Comparison of ENCODE assay signal across 1 mouse cellular context in the genomic region with DNA sequence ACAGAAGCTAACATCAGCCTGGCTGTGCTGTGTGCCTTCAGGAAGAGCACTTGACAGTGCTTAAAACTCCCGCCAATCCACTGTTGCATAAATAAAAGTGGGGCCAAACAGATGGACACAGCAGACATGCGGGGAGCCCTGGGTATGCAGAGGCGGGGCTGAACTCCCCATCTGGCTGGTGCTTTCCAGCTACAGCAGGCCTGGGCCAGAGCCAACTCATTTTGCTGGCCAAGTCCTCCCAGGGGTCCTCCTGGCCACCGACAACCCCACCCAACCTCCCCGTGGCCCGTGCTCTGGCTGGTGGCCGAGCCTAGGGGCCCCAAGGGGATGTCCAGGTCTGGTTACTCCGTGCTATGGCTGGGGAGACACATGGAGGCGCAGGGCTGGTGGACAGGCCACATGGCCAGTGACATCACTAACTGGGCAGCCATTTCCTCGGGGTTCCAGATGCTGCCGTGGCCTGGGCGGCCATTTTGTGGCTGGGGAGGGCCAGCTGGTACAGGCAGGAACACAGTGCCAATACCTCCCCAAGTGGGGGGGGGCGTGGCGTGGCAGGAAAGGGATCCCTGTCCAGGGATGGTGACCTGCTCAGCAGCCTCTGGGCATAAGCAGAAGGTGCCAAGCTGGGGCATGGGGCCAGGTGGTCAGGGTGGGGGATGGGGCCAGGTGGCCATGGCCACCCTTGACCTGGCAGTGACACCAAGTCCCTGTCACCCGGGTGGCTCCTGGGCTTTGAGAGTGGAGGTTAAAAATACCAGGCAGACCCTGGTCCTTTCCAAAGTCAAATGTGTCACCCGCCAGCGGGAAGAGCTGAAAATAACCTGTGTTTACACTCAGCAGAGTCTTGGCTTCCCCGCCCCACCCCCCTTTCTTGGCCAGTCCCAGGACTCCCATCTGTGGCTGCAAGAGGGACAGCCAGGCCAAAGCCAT.
TF ChIP-seq lines count a peak whose summit lies in the region.

No protein-coding gene starts in this region.

TF ChIP-seq in myocyte, 11 proteins besides CTCF, POLR2A, EP300 and RAD21 (continued from another document):
- TF ChIP-seq E2F4 (IDR thresholded peaks at IDR 0.05; ENCODE audit: insufficient read depth) (peak; percentile 69), CEBPB (IDR thresholded peaks at IDR 0.05; ENCODE audit: insufficient read depth, poor library complexity, severe bottlenecking) (no peak), TCF3 (IDR thresholded peaks at IDR 0.05; ENCODE audit: insufficient read length, low read depth) (no peak)
